Mouse (Mus musculus) G1E (cell line): ENCODE data around the gene Pde4a. TPM values are rescaled to one million over a fixed set of nuclear protein-coding genes. Genes with fewer than 3 reads are reported as not detected.

Source experiments
- ATAC-seq: 2 replicates; pipeline ENCODE4 v1.8.0; 2016; ENCODE audit warnings: mild to moderate bottlenecking; ENCODE audit not compliant: insufficient number of reproducible peaks, poor library complexity, low FRiP score, severe bottlenecking; ENCODE audit errors: extremely low read depth
- DNase-seq: peaks from one replicate; pipeline ENCODE4 v3.0.0; 2012; ENCODE audit warnings: low spot score
- H3K27me3 ChIP-seq: 2 replicates; pipeline ENCODE4 v1.6.1; 2012; ENCODE audit warnings: mild to moderate bottlenecking, low read length, inconsistent platforms; ENCODE audit not compliant: insufficient read depth
- H3K36me3 ChIP-seq: replicated peaks from 2 replicates; pipeline ENCODE3; 2012; ENCODE audit warnings: mild to moderate bottlenecking, inconsistent platforms
- H3K4me1 ChIP-seq: 2 replicates; pipeline ENCODE4 v1.6.1; 2012; ENCODE audit warnings: low read depth, low read length, inconsistent platforms, mixed read lengths; ENCODE audit not compliant: insufficient read depth
- H3K4me3 ChIP-seq: 2 replicates; pipeline ENCODE4 v1.5.1; 2012; ENCODE audit warnings: low read depth, mild to moderate bottlenecking, inconsistent platforms, low read length, moderate library complexity, mixed read lengths
- H3K9me3 ChIP-seq: replicated peaks from 2 replicates; pipeline ENCODE4 v1.6.1; 2012; ENCODE audit warnings: inconsistent platforms
- CTCF ChIP-seq: IDR thresholded peaks from 2 replicates; pipeline ENCODE4 v1.5.1; 2012; ENCODE audit warnings: low read depth, low read length, inconsistent platforms, mixed read lengths
- GATA1 ChIP-seq: IDR thresholded peaks from 2 replicates; pipeline ENCODE4 v1.6.1; 2012; ENCODE audit warnings: borderline replicate concordance, low read length, inconsistent platforms, mixed read lengths
- GATA2 ChIP-seq: IDR thresholded peaks from 2 replicates; pipeline ENCODE4 v1.6.1; 2012; ENCODE audit warnings: low read depth, low read length, inconsistent platforms, borderline replicate concordance
- POLR2AphosphoS5 ChIP-seq: IDR thresholded peaks from 2 replicates; pipeline ENCODE4 v1.6.1; 2012; ENCODE audit warnings: low read depth, low read length, inconsistent platforms; ENCODE audit not compliant: insufficient replicate concordance
- TAL1 ChIP-seq: conservative IDR thresholded peaks from 2 replicates; pipeline ENCODE4 v1.6.1; 2012; ENCODE audit warnings: low read depth, low read length, inconsistent platforms, mixed read lengths
- polyA plus RNA-seq: library from polyadenylated mRNA; stranded (reverse); fragments of >175 nt; gene quantifications from 2 replicates; pipeline ENCODE4 v1.2.3, GENCODE M21; 2012
- total RNA-seq, 2 experiments: library from RNA; stranded (forward) in 1 of 2; stranded (reverse) in 1 of 2; fragments of 200-1000 nt in 1 of 2; fragments of >200 nt in 1 of 2; fragmentation: Nextera tagmentation in 1 of 2; gene quantifications; 2 replicates each; pipeline ENCODE4 v1.2.3; 2014 to 2017

Gene Pde4a
- total and polyA plus RNA-seq, 3 experiments, result 1.5 to 2.5 (median 1.7) TPM

- H3K4me1 ChIP-seq, result peaks cover 29% of the 10 kb centered on the region
- no peak for ATAC-seq
Observed at GRCm38 (mm10) chr9:21135941-21136381, 29.6 kb upstream of the Pde4a start.

GRCm38 (mm10) chr9:21136401-21136800 lies 29.1 kb upstream of the Pde4a start:
- no peak for ATAC-seq
- no peaks in the 10 kb centered on the region for H3K9me3 ChIP-seq
- no peak overlapping the region for H3K4me3 ChIP-seq
- H3K36me3 ChIP-seq, result peaks cover 70% of the 10 kb centered on the region
- TF ChIP-seq GATA2 (no peak), TAL1 (no peak), POLR2AphosphoS5 (no peak), CTCF (no peak), GATA1 (no peak)
- no peak for DNase-seq
- H3K4me1 ChIP-seq, result peaks cover 26% of the 10 kb centered on the region
- no peaks in the 10 kb centered on the region for H3K27me3 ChIP-seq

More at GRCm38 (mm10) chr9:21135941-21136381, 29.6 kb upstream of the Pde4a start:
- DNase-seq, result no peak
- H3K36me3 ChIP-seq, result peaks cover 65% of the 10 kb centered on the region
- no peak for TF ChIP-seq CTCF
- no peak for TF ChIP-seq POLR2AphosphoS5
- TF ChIP-seq GATA1, result no peak
- no peak for TF ChIP-seq GATA2
- TF ChIP-seq TAL1, result no peak
- H3K9me3 ChIP-seq, result no peaks in the 10 kb centered on the region
- no peaks in the 10 kb centered on the region for H3K27me3 ChIP-seq
- no peak overlapping the region for H3K4me3 ChIP-seq

- TF ChIP-seq POLR2AphosphoS5, result no peak
- peak; percentile 40; the same call in 1 of the 2 replicates for TF ChIP-seq CTCF
- DNase-seq, result peak; percentile 49
Observed at GRCm38 (mm10) chr9:21137229-21137628, 28.3 kb upstream of the Pde4a start.

GRCm38 (mm10) chr9:21138386-21138785 lies 27.1 kb upstream of the Pde4a start:
- Histone ChIP-seq H3K4me1 (peaks cover 17% of the 10 kb centered on the region; the same call in 1 of the 2 replicates), H3K9me3 (no peaks in the 10 kb centered on the region), H3K4me3 (no peak overlapping the region), H3K27me3 (no peaks in the 10 kb centered on the region), H3K36me3 (peaks cover 90% of the 10 kb centered on the region)
- no peak for DNase-seq
- no peak for ATAC-seq
- TF ChIP-seq POLR2AphosphoS5, result no peak
- TF ChIP-seq TAL1, result no peak
- no peak for TF ChIP-seq GATA2
- no peak for TF ChIP-seq CTCF
- no peak for TF ChIP-seq GATA1

More at GRCm38 (mm10) chr9:21137229-21137628, 28.3 kb upstream of the Pde4a start:
- peaks cover 21% of the 10 kb centered on the region; the same call in 1 of the 2 replicates for H3K4me1 ChIP-seq
- no peaks in the 10 kb centered on the region for H3K9me3 ChIP-seq
- no peaks in the 10 kb centered on the region for H3K27me3 ChIP-seq
- H3K36me3 ChIP-seq, result peaks cover 78% of the 10 kb centered on the region
- H3K4me3 ChIP-seq, result no peak overlapping the region
- ATAC-seq, result 0 out of 2 replicates have a peak, but pooled peaks have one; percentile 15

GRCm38 (mm10) chr9:21141922-21142321 lies 23.6 kb upstream of the Pde4a start:
- peaks cover 100% of the 10 kb centered on the region for H3K36me3 ChIP-seq
- DNase-seq (no peak), ATAC-seq (no peak)
- no peak overlapping the region for H3K4me3 ChIP-seq
- H3K27me3 ChIP-seq, result no peaks in the 10 kb centered on the region
- TF ChIP-seq TAL1 (no peak), GATA1 (no peak), POLR2AphosphoS5 (no peak), GATA2 (no peak), CTCF (no peak)
- no peaks in the 10 kb centered on the region for H3K9me3 ChIP-seq
- peaks cover 23% of the 10 kb centered on the region for H3K4me1 ChIP-seq

- no peaks in the 10 kb centered on the region for H3K9me3 ChIP-seq
- TF ChIP-seq GATA2, result no peak
- TF ChIP-seq TAL1, result no peak
- TF ChIP-seq POLR2AphosphoS5, result no peak
- no peak for TF ChIP-seq CTCF
- no peak for TF ChIP-seq GATA1
- H3K36me3 ChIP-seq, result peaks cover 95% of the 10 kb centered on the region
- no peak overlapping the region for H3K4me3 ChIP-seq
- ATAC-seq (no peak), DNase-seq (no peak)
- H3K4me1 ChIP-seq, result peaks cover 41% of the 10 kb centered on the region
- no peaks in the 10 kb centered on the region for H3K27me3 ChIP-seq
Observed at GRCm38 (mm10) chr9:21144361-21144760, 21.2 kb upstream of the Pde4a start.

GRCm38 (mm10) chr9:21145431-21145830 lies 20.1 kb upstream of the Pde4a start:
- Histone ChIP-seq H3K9me3 (no peaks in the 10 kb centered on the region), H3K4me3 (no peak overlapping the region), H3K4me1 (peaks cover 44% of the 10 kb centered on the region), H3K36me3 (peaks cover 84% of the 10 kb centered on the region), H3K27me3 (no peaks in the 10 kb centered on the region)
- no peak for DNase-seq
- no peak for TF ChIP-seq GATA1
- no peak for TF ChIP-seq TAL1
- no peak for TF ChIP-seq CTCF
- no peak for ATAC-seq
